Mouse (Mus musculus): ENCODE data around the gene Lin7c. TPM values are rescaled to one million over a fixed set of nuclear protein-coding genes. Genes with fewer than 3 reads are reported as not detected.
"Not testable (repeated sequence)": the region's sequence is repeated elsewhere in the genome, so short reads cannot be mapped to it uniquely, and the experiment has no call there.

Gene Lin7c
- total RNA-seq (2017) = 130 and 177 TPM in 2 replicates

- peak; percentile 99 to 100 for ATAC-seq (replicated peaks in 1 of 2; ENCODE audit: insufficient read depth in 1 of 2, low FRiP score in 2 of 2, low TSS enrichment in 1 of 2, low read depth in 1 of 2, poor library complexity in 2 of 2, severe bottlenecking in 2 of 2)
Measured at GRCm38 (mm10) chr2:109890597-109890996, at the start of gene Lin7c. TSS of gene Lin7c (plus strand) at chr2:109890853.

GRCm38 (mm10) chr2:109846401-109846800 lies 44.3 kb upstream of the Lin7c start:
- ATAC-seq (replicated peaks in 1 of 2; ENCODE audit: insufficient read depth in 1 of 2, low FRiP score in 2 of 2, low TSS enrichment in 1 of 2, low read depth in 1 of 2, poor library complexity in 2 of 2, severe bottlenecking in 2 of 2) = no peak

GRCm38 (mm10) chr2:109848305-109848704 lies 42.3 kb upstream of the Lin7c start:
- no peak for ATAC-seq (replicated peaks in 1 of 2; ENCODE audit: insufficient read depth in 1 of 2, low FRiP score in 2 of 2, low TSS enrichment in 1 of 2, low read depth in 1 of 2, poor library complexity in 2 of 2, severe bottlenecking in 2 of 2)

- no peak for ATAC-seq (replicated peaks in 1 of 2; ENCODE audit: insufficient read depth in 1 of 2, low FRiP score in 2 of 2, low TSS enrichment in 1 of 2, low read depth in 1 of 2, poor library complexity in 2 of 2, severe bottlenecking in 2 of 2)
Measured at GRCm38 (mm10) chr2:109848715-109849114, 41.9 kb upstream of the Lin7c start.

- no peak for ATAC-seq (replicated peaks in 1 of 2; ENCODE audit: insufficient read depth in 1 of 2, low FRiP score in 2 of 2, low TSS enrichment in 1 of 2, low read depth in 1 of 2, poor library complexity in 2 of 2, severe bottlenecking in 2 of 2)
Measured at GRCm38 (mm10) chr2:109855601-109856000, 35.1 kb upstream of the Lin7c start.

GRCm38 (mm10) chr2:109859671-109860070 lies 31.0 kb upstream of the Lin7c start:
- ATAC-seq (replicated peaks in 1 of 2; ENCODE audit: insufficient read depth in 1 of 2, low FRiP score in 2 of 2, low TSS enrichment in 1 of 2, low read depth in 1 of 2, poor library complexity in 2 of 2, severe bottlenecking in 2 of 2) = no peak

- no peak for ATAC-seq (replicated peaks in 1 of 2; ENCODE audit: insufficient read depth in 1 of 2, low FRiP score in 2 of 2, low TSS enrichment in 1 of 2, low read depth in 1 of 2, poor library complexity in 2 of 2, severe bottlenecking in 2 of 2)
Measured at GRCm38 (mm10) chr2:109860832-109861231, 29.8 kb upstream of the Lin7c start.

- not testable (repeated sequence) for ATAC-seq (replicated peaks in 1 of 2; ENCODE audit: insufficient read depth in 1 of 2, low FRiP score in 2 of 2, low TSS enrichment in 1 of 2, low read depth in 1 of 2, poor library complexity in 2 of 2, severe bottlenecking in 2 of 2)
Measured at GRCm38 (mm10) chr2:109879429-109879828, 11.2 kb upstream of the Lin7c start.

- ATAC-seq (replicated peaks in 1 of 2; ENCODE audit: insufficient read depth in 1 of 2, low FRiP score in 2 of 2, low TSS enrichment in 1 of 2, low read depth in 1 of 2, poor library complexity in 2 of 2, severe bottlenecking in 2 of 2) = no peak
Measured at GRCm38 (mm10) chr2:109881111-109881510, 9.5 kb upstream of the Lin7c start.

GRCm38 (mm10) chr2:109881625-109882024 lies 9.0 kb upstream of the Lin7c start:
- ATAC-seq (replicated peaks in 1 of 2; ENCODE audit: insufficient read depth in 1 of 2, low FRiP score in 2 of 2, low TSS enrichment in 1 of 2, low read depth in 1 of 2, poor library complexity in 2 of 2, severe bottlenecking in 2 of 2) = no peak

- no peak for ATAC-seq (replicated peaks in 1 of 2; ENCODE audit: insufficient read depth in 1 of 2, low FRiP score in 2 of 2, low TSS enrichment in 1 of 2, low read depth in 1 of 2, poor library complexity in 2 of 2, severe bottlenecking in 2 of 2)
Measured at GRCm38 (mm10) chr2:109884106-109884505, 6.5 kb upstream of the Lin7c start.

GRCm38 (mm10) chr2:109884507-109884906 lies 6.1 kb upstream of the Lin7c start:
- ATAC-seq (replicated peaks in 1 of 2; ENCODE audit: insufficient read depth in 1 of 2, low FRiP score in 2 of 2, low TSS enrichment in 1 of 2, low read depth in 1 of 2, poor library complexity in 2 of 2, severe bottlenecking in 2 of 2) = no peak

- no peak for ATAC-seq (replicated peaks in 1 of 2; ENCODE audit: insufficient read depth in 1 of 2, low FRiP score in 2 of 2, low TSS enrichment in 1 of 2, low read depth in 1 of 2, poor library complexity in 2 of 2, severe bottlenecking in 2 of 2)
Measured at GRCm38 (mm10) chr2:109890068-109890467, 585 bp upstream of the Lin7c start.

GRCm38 (mm10) chr2:109891031-109891430 lies 378 bp downstream of the Lin7c start:
- peak; percentile 12 to 19 for ATAC-seq (replicated peaks in 1 of 2; ENCODE audit: insufficient read depth in 1 of 2, low FRiP score in 2 of 2, low TSS enrichment in 1 of 2, low read depth in 1 of 2, poor library complexity in 2 of 2, severe bottlenecking in 2 of 2)

- ATAC-seq (replicated peaks in 1 of 2; ENCODE audit: insufficient read depth in 1 of 2, low FRiP score in 2 of 2, low TSS enrichment in 1 of 2, low read depth in 1 of 2, poor library complexity in 2 of 2, severe bottlenecking in 2 of 2) = no peak
Measured at GRCm38 (mm10) chr2:109891471-109891870, 818 bp downstream of the Lin7c start.

- ATAC-seq (replicated peaks in 1 of 2; ENCODE audit: insufficient read depth in 1 of 2, low FRiP score in 2 of 2, low TSS enrichment in 1 of 2, low read depth in 1 of 2, poor library complexity in 2 of 2, severe bottlenecking in 2 of 2) = peak; percentile 54; a peak in 1 of 4 replicates
Measured at GRCm38 (mm10) chr2:109896311-109896710, 5.7 kb downstream of the Lin7c start.

- no peak for ATAC-seq (replicated peaks in 1 of 2; ENCODE audit: insufficient read depth in 1 of 2, low FRiP score in 2 of 2, low TSS enrichment in 1 of 2, low read depth in 1 of 2, poor library complexity in 2 of 2, severe bottlenecking in 2 of 2)
Measured at GRCm38 (mm10) chr2:109902869-109903268, 12.2 kb downstream of the Lin7c start.

GRCm38 (mm10) chr2:109904171-109904821 lies 13.6 kb downstream of the Lin7c start:
- peak; percentile 94 to 100 for ATAC-seq (replicated peaks in 1 of 2; ENCODE audit: insufficient read depth in 1 of 2, low FRiP score in 2 of 2, low TSS enrichment in 1 of 2, low read depth in 1 of 2, poor library complexity in 2 of 2, severe bottlenecking in 2 of 2)

GRCm38 (mm10) chr2:109909122-109909521 lies 18.5 kb downstream of the Lin7c start:
- no peak for ATAC-seq (replicated peaks in 1 of 2; ENCODE audit: insufficient read depth in 1 of 2, low FRiP score in 2 of 2, low TSS enrichment in 1 of 2, low read depth in 1 of 2, poor library complexity in 2 of 2, severe bottlenecking in 2 of 2)
